Mouse (Mus musculus) thymus, postnatal 14 days (tissue): ENCODE data around the gene Tcf12.

Experiments used
- DNase-seq: peaks from one replicate; pipeline ENCODE4 v3.0.0; 2021

The Tcf12 gene

DNA sequence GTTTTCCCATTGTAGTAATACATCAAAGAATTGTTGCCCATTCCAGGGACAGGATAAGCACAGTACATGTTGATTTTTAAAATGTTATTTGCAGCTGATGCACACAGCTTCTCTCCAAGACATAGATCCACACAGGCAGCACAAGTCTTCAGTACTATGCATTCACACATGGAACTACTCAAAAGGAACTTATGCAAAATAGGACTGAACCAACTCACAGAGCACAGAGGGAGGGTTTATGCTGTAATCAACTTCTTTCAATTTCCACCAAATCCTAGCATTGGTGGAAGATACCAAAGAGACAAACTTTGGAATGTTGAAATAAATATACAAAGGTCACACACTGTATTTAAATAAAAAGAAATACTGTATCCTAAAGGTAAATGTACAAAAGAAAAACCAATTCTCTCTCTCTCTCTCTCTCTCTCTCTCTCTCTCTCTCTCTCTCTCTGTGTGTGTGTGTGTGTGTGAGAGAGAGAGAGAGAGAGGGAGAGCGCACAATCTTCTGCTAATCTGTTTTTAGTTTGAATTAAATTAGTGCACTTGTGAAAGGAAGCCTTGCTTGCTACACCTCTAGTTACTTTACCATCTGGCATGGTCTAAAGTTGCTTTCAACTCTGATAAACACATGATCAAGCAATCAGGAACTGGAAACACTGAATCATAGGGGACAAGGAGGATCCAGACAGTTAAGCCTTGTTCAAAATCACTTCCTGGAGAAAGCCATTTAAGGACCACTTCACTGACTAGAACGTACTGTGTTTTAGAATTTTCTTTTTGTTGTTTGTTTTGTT, 215.5 kb downstream of the Tcf12 start:
- no peak for DNase-seq

DNA sequence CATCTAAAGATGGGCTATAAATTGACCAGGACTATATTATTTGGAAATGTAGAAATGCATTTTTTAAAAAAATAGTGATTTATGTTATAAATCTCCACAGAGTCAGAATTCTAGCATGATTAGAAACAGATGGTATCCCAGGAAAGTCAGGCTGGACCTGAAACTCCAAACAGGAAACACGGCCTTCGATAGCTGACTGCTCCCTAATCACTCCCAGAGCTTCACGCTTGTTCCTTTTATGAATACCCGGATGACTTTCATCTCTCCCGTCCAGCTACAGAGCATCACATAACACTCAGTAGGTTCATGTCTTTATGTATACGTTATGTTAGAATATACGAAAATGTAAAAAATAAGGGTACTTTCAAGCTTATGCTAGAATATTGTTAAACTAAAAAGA, 216.4 kb downstream of the Tcf12 start:
- DNase-seq: no peak

DNA sequence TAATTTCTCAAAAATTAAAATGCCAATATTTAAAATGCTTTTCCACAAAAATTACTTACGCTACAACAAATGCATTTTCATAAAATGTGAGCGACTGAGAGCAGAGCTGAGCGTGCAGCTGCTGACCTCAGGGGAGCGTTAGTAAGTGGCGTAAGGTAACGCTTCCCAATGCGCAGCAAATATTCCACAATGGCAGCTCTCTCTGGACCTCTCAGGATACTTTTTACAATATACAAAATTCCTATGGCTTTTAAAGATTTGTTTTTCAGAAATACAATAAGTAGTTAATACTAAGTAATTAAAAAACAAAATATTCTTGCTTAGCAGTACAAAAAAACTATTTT, 216.8 kb downstream of the Tcf12 start:
- no peak for DNase-seq

DNA sequence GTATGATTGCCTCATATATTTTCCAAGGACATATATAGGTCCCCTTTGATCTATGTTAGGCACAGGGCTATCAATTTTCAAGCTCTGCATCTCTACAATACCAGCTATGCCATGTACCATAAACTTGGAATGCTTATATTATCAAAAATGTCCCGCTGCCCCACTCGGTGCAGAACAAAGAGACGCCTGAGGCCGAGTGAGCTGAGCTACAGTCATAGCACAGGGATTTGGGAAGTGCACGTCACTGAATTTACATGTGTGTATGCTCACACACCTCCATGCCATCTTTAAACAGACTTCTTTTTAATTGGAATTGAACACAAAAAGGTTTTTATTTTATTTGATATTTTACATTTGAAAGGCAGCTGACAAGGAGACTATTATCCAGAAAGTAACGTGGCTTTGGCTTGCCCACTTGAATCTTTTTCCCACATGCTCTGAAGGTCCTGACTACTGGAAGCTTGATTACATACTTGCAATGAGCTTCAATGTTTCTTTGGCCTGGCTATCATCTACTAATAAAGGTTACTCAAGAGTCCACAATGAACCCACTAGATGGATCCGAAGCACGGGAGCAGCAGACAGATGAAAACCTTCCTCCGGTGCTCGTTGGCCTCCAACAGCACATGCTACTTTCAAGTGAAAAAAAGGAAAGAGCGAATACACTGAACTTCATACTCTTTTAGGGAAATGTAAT, 217.3 kb downstream of the Tcf12 start:
- no peak for DNase-seq

DNA sequence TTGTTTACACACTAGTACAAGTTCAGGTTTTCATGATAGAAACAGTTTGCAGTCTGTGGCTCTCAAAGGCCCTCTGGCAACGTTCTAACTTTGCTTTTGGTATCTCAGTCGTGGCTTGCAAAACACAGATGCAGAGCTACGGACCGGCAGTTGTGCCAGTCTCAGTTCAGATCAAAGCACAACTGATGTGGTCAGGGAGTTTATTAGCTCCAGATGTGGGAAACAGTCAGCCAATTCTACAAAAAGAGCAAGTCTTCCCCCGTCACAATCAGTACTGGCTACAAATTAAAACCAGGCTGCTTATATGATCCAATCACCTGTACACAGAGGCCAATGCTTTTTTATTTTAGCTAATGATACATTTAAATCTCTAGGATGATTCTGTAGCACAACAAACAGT, 223.2 kb downstream of the Tcf12 start:
- DNase-seq: no peak

DNA sequence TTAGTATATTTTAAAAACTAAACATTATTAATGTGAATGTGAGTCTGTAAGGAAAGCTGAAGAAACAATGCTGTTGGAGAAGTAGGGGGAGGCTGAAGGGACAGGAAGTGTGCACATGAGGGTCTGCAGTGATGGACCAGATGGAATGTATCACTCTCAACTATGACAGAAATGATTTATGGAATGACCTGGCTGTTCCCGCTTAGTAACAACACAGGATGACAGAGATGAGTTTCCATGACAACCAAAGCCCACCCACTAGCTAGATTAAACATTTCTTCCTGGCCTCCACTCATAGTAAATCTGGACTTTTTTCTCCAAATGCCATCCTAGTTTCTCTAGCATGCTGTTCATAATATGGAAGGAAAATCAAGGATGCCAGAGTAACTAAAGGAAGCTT, 231.0 kb downstream of the Tcf12 start:
- DNase-seq: no peak

DNA sequence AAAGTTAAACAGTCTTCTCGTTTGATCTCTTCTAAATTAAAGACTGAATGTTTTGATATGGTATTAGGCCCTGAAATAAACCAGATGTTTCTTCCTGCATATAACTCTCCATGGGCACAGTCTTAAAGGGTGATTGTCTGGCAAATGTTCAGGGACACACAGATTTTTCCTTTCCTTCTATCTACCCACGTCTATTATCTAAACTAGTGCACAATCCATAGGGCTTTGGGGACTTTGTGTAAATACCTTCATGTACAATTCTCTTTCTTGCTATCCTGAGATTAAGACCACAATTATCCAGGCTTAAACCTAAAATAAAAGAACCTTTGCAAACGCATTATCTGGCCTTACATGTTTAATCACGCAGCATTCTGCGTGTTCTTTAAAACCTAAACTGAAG, 231.7 kb downstream of the Tcf12 start:
- DNase-seq: no peak

DNA sequence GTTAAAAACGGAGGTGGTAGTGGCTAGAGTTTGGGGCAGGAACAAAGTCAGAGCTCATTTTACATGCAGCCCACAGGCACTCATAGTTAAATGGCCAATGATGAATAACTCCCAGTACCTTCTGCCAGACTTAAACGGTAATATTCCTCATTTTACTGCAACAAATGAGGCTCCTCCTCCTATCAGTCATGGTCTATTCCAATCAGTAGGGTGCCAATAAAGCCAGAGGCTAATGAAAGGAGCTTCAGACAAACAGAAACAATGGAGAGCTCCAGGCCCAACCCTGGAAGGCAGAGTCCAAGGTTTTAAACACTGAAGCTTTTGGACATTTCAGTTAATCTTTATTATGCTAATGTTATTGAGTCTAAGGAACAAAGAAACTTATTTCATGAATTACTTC, 232.3 kb downstream of the Tcf12 start:
- no peak for DNase-seq

DNA sequence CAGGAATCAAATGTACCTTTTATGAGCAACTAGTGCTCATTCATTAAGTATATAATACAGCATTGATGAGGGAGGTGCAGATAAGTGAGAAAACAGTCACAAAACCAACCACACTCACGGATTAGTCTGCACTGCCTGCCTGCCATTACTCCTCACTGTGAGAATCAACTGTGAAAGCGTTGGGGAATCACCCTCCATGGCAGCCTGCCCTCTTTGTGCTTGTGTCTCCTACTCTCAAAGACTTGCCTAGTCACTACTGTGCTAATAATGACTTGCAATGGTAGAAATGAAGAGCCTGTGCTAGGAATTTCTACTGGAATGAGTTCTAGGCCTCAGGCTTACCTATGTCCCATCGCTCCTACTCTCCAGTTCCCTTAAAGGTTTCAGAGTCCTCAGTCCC, 233.8 kb downstream of the Tcf12 start:
- no peak for DNase-seq

DNA sequence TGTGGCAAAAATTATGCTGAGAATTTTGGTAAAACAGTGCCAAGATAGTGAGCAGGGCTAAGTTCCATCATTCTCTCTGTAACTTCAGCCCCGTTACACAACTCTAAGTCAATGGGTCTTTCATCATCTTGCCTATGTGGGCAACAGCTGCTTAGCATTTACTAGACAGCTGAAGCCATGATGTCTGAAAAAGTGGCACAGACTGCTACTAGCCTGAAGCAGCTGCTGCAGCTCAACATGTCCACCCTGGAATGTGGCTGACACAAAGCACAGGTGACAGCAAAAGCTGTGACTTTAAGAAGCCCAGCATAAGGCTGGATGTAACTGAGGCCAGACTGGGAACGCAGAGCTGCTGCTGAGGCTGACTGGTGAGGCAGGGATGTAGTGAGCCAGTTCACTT, 236.9 kb downstream of the Tcf12 start:
- no peak for DNase-seq

DNA sequence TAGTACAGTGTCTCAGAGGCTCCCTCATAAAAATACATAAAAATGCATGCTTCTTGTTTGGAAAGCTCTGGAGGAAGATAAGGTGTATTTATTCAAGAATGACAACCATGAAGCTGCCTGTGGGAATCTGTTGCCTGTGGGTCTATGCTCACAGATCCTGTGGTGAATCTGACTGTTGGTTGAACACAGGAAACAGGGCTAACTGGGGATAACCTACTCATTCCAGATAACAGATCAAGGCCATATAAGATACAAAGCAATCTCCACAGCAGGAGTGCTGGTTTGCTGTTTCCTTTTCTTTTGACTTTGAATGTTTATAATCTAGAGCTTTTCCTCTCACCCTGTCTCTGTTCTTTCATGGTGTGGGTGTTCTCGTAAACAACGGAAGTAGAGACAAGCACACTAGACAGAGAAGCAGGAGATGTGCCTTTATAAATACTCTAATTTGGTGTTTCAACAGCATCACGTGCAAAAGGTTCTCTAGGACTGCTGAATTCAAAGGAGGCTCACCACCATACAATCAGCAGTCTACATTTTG, 237.6 kb downstream of the Tcf12 start:
- DNase-seq: no peak

DNA sequence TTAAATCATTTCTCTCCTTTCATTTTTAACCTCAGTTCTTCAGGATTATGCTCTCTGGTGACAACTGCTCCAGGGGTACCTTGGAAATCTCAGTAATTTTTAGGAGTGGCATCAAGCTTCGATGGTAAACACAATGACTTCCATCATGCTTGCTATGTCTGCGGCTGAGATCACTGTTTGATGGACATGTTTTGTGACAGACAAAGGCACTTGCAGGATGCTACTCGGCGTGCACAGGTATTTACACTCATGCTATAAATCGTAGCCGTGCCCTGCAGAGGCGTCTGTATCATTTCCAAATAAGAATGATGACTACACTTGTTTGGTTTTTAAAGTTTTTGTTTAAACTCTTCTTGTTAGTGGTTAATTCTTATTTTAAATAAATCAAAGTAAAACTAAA, 248.3 kb downstream of the Tcf12 start:
- no peak for DNase-seq

DNA sequence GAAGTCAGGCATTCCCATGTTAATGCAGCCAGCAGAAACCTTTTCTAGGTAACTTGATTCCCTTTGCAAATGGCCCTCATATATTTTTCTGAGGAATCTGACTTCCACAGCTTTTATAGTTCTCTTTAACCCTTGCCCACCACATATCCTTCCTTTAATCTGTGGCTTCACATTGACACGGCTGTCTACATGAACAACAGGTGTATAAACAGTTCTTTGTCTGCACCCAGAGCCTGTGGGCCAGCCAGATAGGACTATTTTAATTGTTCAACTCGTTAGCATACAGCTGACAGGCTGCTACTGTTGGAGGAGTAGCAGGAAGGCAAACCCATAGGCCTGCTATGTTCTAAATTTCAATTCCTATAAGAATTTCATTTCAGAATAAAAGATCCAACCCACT, 250.0 kb downstream of the Tcf12 start:
- no peak for DNase-seq

DNA sequence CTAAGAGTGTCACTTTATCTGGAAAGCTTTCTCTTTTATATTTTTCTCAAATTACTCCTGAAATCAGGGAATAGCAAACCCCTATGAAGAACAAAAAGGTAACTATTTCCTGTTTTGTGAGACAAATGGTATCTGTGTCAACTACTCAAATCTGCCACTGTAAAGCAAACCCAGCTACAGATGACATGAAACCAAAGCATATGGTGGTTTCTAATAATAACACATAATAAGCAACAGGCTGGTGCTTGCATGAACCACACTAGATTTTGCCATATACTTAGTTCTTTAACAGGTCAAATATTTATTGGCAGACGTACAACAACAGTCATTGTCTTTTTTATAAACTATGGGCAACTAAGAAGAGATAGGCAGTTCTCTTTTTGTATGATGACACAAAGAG, 253.7 kb downstream of the Tcf12 start:
- no peak for DNase-seq

DNA sequence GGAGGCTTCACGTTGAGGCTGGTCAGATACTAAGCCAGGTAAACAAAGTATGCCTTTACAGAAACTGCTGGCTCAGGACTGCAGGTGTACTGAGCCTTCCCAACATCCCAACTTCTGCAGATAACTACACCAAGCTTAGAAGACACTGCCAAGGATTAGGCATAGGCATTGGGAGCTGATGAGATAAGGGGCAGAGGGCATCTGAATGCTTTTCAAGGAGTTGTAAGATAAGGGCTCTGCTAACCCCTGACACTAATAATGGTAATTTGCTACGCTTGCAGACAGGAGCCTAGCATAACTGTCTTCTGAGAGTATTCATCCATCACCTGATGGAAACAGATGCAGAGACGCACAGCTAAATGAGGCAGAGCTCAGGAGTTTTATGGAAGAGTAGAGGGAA, 257.8 kb downstream of the Tcf12 start:
- DNase-seq: no peak

DNA sequence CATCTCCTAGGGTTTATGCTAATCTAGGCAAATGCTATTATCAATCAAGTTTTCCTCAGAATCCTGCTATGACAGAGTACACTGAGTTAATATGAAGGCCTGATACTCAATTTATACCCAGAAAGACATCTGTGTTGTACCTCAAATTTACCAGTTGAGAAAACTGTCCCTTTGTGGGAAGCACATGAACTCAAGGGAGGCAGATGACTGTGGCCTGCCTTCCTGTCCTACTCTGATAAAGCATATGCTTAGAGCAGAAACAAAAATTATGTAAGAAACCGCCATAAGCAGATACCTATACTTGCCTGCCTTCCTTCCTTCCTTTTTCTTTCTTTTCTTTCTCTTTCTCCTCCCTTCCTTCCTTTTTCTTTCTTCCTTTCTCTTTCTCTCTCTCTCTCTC, 261.4 kb downstream of the Tcf12 start:
- DNase-seq: no peak

DNA sequence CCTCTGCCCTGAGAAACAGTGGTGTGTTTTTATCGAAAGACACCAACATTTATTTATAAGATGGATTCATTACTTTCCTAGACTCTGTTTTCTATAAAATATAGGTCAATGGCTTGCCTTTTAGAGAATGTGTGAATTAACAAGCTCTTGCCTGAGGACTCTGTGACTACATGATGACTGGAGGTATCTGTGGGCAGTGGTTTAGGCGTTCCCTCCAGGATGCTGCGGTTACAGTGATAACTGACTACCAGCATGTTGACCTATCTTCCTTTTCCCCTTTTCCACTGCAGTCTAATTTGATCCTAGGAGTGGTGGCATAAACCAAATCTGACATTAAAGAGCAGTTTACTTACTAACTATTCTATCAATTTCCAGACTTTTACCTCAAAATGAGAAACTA, 263.3 kb downstream of the Tcf12 start:
- DNase-seq: no peak

DNA sequence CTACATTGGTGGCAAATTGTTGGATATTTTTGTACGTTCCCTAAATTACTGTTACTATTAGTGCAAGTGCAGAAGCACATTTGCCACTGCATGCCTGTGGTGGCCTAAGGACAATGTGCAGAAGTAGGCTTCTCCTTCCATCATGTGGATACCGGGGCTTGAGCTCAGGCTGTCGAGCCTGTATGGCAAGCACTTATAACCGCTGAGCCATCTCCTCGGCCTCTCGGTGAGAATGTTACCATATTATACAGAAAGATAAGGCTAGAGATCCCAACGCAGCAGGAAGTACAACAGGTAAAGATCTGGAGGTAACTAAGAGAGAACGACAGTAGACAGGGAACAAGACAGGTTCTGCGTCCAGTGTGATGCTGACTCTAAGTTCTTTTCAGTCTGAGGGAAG, 263.8 kb downstream of the Tcf12 start:
- no peak for DNase-seq

DNA sequence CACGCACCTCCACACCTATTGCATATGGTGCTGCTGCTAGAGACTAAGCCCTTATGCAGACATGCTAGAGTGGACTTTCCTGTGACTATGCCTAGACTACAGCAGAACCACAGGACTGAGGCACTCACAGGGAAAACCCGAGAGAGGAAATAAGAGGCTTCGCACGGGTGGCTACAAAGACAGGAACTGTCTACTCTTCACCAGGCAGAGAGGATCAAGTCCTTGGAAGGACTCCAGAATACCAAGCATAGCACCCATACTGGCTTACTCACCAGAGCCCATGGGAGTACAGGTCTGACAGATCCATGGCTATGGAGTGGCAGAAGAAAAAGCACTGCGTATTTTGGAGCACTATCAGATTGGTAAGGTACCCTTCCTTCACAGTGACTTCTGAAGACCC, 269.8 kb downstream of the Tcf12 start:
- no peak for DNase-seq

DNA sequence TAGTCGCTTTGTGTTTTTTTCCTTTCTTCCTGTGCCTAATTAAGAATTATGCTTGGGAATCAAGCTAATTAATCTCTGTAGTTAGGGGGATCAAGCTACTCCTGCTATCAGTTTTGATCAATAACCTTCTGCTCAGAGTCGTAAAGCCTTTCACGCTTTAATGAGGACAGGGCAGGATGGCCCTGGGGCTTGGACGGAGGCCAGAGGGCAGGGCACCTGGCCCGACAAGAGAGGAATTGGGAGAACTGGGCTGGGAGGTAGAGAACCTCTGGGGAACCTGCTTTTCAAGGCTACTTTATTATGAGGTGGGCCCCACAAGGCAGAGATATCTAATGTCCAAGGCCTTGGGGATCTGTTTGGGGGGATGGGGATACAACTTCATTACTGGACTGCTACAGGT, 274.3 kb downstream of the Tcf12 start:
- DNase-seq: no peak

DNA sequence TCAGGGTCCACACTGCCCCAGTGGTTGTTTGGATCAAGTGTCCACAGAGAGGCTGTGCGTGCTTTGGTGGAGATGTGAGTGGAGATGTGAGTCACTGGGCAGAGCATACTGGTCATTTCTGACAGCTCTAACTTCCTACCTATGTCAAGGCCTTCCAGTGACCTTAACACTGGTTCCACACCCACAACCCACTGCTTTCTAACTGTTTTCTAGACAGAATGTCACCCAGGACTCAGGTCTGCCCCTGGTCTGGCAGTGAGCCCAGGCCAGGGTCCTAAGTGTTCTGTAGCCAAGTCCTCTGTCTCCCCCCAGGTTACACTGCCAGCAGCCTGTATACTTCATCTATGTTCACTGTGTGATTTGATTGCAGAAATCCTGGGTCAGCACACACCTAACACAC, 275.3 kb downstream of the Tcf12 start:
- no peak for DNase-seq

DNA sequence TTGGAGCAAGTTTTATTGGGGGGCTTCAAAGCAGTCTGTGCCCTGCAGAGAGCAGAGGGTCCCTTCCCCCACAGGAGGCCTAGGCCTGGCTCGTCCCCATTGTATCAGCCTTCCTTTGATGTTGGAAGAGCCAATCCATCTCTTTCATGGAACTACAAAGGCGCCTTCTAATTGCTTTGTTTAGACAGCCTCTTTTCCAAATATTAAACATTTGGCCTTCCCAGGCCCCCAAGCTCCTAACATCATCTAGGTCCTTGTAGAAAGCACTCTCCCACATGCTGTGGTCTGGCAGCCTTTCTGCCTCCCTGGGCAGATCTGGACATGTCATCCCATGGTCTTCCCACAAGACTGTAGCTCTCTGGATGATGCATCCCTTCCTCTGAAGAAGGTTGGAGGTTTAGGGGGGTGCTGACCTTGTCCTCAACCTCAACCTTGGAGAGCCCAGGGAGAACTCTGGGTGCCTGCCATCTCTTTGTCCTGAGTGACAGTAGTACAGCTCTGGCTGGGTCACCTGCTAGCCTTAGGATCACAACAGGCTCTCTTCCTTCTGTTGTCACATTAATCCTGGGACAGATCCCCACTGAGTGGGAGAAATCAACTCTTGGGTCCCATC, 276.4 kb downstream of the Tcf12 start:
- no peak for DNase-seq

DNA sequence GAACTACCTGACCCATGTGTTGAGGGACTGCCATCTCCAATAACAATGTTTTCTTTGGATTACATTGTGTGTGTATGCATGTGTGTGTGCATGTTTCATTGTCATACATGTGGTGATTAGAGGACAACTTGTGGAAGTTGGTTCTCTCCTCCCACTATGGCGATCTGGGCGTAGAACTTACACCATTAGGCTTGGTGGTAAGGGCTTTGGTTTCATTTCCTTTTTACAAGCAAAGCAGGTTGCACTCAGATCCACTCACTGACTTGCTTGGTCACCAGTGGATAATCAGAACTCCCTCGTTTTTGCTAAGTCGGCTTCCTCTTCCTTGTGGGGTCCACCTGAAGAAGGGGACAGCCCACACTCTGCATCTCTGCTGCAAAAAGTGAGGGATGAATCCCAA, 277.0 kb downstream of the Tcf12 start:
- no peak for DNase-seq
